Mouse (Mus musculus) forebrain, embryonic 16.5 days (tissue): Measurements from ENCODE around the gene Ttc21a. TPM values are rescaled to one million over a fixed set of nuclear protein-coding genes. Genes with fewer than 3 reads are reported as not detected.

Experiments
- ATAC-seq: fragments of 200-750 bp; cut with Nextera tagmentation; 2 replicates; pipeline ENCODE4 v1.8.0; 2017; ENCODE audit warnings: mild to moderate bottlenecking, moderate library complexity
- H3K27ac ChIP-seq: fragments of 300-500 bp; sonication (generic); 2 replicates; pipeline ENCODE4 v1.5.1; 2014; ENCODE audit warnings: low read length, control low read depth
- H3K27me3 ChIP-seq: fragments of 300-500 bp; sonication (generic); replicated peaks from 2 replicates; pipeline ENCODE4 v1.6.1; 2014; ENCODE audit warnings: low read length; ENCODE audit not compliant: control insufficient read depth, insufficient read depth
- H3K36me3 ChIP-seq: fragments of 300-500 bp; sonication (generic); 2 replicates; pipeline ENCODE4 v1.6.1; 2014; ENCODE audit not compliant: control insufficient read depth, insufficient read depth
- H3K4me1 ChIP-seq: fragments of 300-500 bp; sonication (generic); replicated peaks from 2 replicates; pipeline ENCODE4 v1.6.1; 2014; ENCODE audit warnings: low read length; ENCODE audit not compliant: control insufficient read depth, insufficient read depth
- H3K4me2 ChIP-seq: fragments of 300-500 bp; sonication (generic); 2 replicates; pipeline ENCODE4 v1.6.1; 2014; ENCODE audit warnings: mild to moderate bottlenecking, low read length, control low read depth
- H3K4me3 ChIP-seq: fragments of 300-500 bp; sonication (generic); replicated peaks from 2 replicates; pipeline ENCODE4 v1.5.1; 2014; ENCODE audit warnings: mild to moderate bottlenecking, low read length, control low read depth
- H3K9ac ChIP-seq: fragments of 300-500 bp; sonication (generic); replicated peaks from 2 replicates; pipeline ENCODE4 v1.6.1; 2014; ENCODE audit warnings: low read depth, low read length, control low read depth
- H3K9me3 ChIP-seq: fragments of 300-500 bp; sonication (generic); 2 replicates; pipeline ENCODE4 v1.6.1; 2016; ENCODE audit warnings: low read length; ENCODE audit not compliant: control insufficient read depth
- WGBS: fragments of 180-500 bp; shearing (Covaris S2); extraction: QIAGEN DNeasy Blood & Tissue Kit; methylation state at CpG from one replicate; pipeline ENCODE4 v1.1.7; 2014; 5-methylcytosine and 5-hydroxymethylcytosine counted together
- polyA plus RNA-seq: library from polyadenylated mRNA; unstranded; fragments of >200 nt; fragmentation: Nextera tagmentation; extraction: Ambion mirVana; gene quantifications from 2 replicates; pipeline ENCODE4 v1.2.1, GENCODE M21; 2015

Gene Ttc21a
- polyA plus RNA-seq, 1 experiment from 2014 or later, result 0.76 TPM

- Histone ChIP-seq H3K9me3 (no peaks in the 10 kb centered on the region), H3K27ac (no peak overlapping the region; the same call in 1 of the 2 replicates), H3K27me3 (peaks cover 2% of the 10 kb centered on the region), H3K4me2 (peak overlapping the region; percentile 94), H3K4me3 (peak overlapping the region; percentile 77), H3K9ac (peak overlapping the region; percentile 75), H3K4me1 (peaks cover 35% of the 10 kb centered on the region), H3K36me3 (no peaks in the 10 kb centered on the region)
- peak; percentile 72 for ATAC-seq
- under 1% methylated on average over 76 of the region's 79 CpGs for WGBS
Measured at GRCm38 (mm10) chr9:119983585-119984535, 46.5 kb downstream of the Ttc21a start.

- Histone ChIP-seq H3K4me2 (peak within 1 kb of the TSS; percentile 94), H3K9ac (peak within 1 kb of the TSS; percentile 75), H3K27ac (no peak within 1 kb of the TSS; the same call in 1 of the 2 replicates), H3K9me3 (no peaks in the 10 kb centered on the region), H3K4me3 (peak within 1 kb of the TSS; percentile 77), H3K36me3 (no peaks in the 10 kb centered on the region), H3K4me1 (peaks cover 35% of the 10 kb centered on the region), H3K27me3 (peaks cover 2% of the 10 kb centered on the region)
- WGBS, result 11% methylated on average over 14 of the region's 14 CpGs
- ATAC-seq, result no peak
Measured at GRCm38 (mm10) chr9:119984536-119985011, 47.2 kb downstream of the Ttc21a start, which contains the start of gene Csrnp1. Gene Csrnp1, minus strand, starts transcription at chr9:119984658.

- 80% methylated on average over 10 of the region's 10 CpGs for WGBS
- Histone ChIP-seq H3K36me3 (no peaks in the 10 kb centered on the region), H3K9ac (no peak overlapping the region), H3K27me3 (peaks cover 2% of the 10 kb centered on the region), H3K4me1 (peaks cover 29% of the 10 kb centered on the region), H3K27ac (no peak overlapping the region), H3K4me2 (no peak overlapping the region), H3K9me3 (no peaks in the 10 kb centered on the region), H3K4me3 (no peak overlapping the region)
- no peak for ATAC-seq
Measured at GRCm38 (mm10) chr9:119985881-119986574, 48.6 kb downstream of the Ttc21a start.

GRCm38 (mm10) chr9:119988304-119988703 is 50.9 kb downstream of the Ttc21a start:
- WGBS, result 53% methylated on average over 7 of the region's 7 CpGs

GRCm38 (mm10) chr9:119991310-119991709 is 53.9 kb downstream of the Ttc21a start:
- 17% methylated on average over 5 of the region's 5 CpGs for WGBS
- no peak for ATAC-seq
- Histone ChIP-seq H3K4me1 (no peaks in the 10 kb centered on the region), H3K4me3 (no peak overlapping the region), H3K9ac (no peak overlapping the region), H3K36me3 (no peaks in the 10 kb centered on the region), H3K4me2 (no peak overlapping the region), H3K9me3 (no peaks in the 10 kb centered on the region), H3K27me3 (no peaks in the 10 kb centered on the region), H3K27ac (no peak overlapping the region)

More at GRCm38 (mm10) chr9:119988304-119988703, 50.9 kb downstream of the Ttc21a start:
- no peak overlapping the region for H3K9ac ChIP-seq
- no peaks in the 10 kb centered on the region for H3K9me3 ChIP-seq
- no peaks in the 10 kb centered on the region for H3K36me3 ChIP-seq
- no peak overlapping the region for H3K27ac ChIP-seq
- H3K4me2 ChIP-seq, result no peak overlapping the region
- H3K27me3 ChIP-seq, result no peaks in the 10 kb centered on the region; the same call in 1 of the 2 replicates
- H3K4me1 ChIP-seq, result peaks cover 6% of the 10 kb centered on the region
- ATAC-seq, result no peak
- H3K4me3 ChIP-seq, result no peak overlapping the region

- Histone ChIP-seq H3K36me3 (no peaks in the 10 kb centered on the region), H3K27ac (no peak overlapping the region), H3K9me3 (no peaks in the 10 kb centered on the region), H3K4me3 (no peak overlapping the region), H3K4me1 (no peaks in the 10 kb centered on the region), H3K4me2 (no peak overlapping the region), H3K27me3 (no peaks in the 10 kb centered on the region), H3K9ac (no peak overlapping the region)
- WGBS, result 66% methylated on average over 10 of the region's 10 CpGs
- no peak for ATAC-seq
Measured at GRCm38 (mm10) chr9:119993092-119993844, 55.9 kb downstream of the Ttc21a start.

- Histone ChIP-seq H3K36me3 (no peaks in the 10 kb centered on the region), H3K4me2 (no peak overlapping the region), H3K9ac (no peak overlapping the region), H3K27ac (no peak overlapping the region), H3K9me3 (no peaks in the 10 kb centered on the region), H3K27me3 (no peaks in the 10 kb centered on the region), H3K4me1 (no peaks in the 10 kb centered on the region), H3K4me3 (no peak overlapping the region)
- 79% methylated on average over 7 of the region's 7 CpGs for WGBS
- ATAC-seq, result no peak
Measured at GRCm38 (mm10) chr9:119994207-119994606, 56.8 kb downstream of the Ttc21a start.

GRCm38 (mm10) chr9:119996080-119996479 is 58.7 kb downstream of the Ttc21a start:
- H3K4me2 ChIP-seq, result no peak overlapping the region
- no peaks in the 10 kb centered on the region for H3K4me1 ChIP-seq
- no peaks in the 10 kb centered on the region for H3K9me3 ChIP-seq
- 86% methylated on average over 4 of the region's 4 CpGs for WGBS
- H3K27ac ChIP-seq, result no peak overlapping the region
- ATAC-seq, result no peak
- no peaks in the 10 kb centered on the region for H3K36me3 ChIP-seq
- no peaks in the 10 kb centered on the region for H3K27me3 ChIP-seq
- no peak overlapping the region for H3K4me3 ChIP-seq
- H3K9ac ChIP-seq, result no peak overlapping the region
